In the genomic region with DNA sequence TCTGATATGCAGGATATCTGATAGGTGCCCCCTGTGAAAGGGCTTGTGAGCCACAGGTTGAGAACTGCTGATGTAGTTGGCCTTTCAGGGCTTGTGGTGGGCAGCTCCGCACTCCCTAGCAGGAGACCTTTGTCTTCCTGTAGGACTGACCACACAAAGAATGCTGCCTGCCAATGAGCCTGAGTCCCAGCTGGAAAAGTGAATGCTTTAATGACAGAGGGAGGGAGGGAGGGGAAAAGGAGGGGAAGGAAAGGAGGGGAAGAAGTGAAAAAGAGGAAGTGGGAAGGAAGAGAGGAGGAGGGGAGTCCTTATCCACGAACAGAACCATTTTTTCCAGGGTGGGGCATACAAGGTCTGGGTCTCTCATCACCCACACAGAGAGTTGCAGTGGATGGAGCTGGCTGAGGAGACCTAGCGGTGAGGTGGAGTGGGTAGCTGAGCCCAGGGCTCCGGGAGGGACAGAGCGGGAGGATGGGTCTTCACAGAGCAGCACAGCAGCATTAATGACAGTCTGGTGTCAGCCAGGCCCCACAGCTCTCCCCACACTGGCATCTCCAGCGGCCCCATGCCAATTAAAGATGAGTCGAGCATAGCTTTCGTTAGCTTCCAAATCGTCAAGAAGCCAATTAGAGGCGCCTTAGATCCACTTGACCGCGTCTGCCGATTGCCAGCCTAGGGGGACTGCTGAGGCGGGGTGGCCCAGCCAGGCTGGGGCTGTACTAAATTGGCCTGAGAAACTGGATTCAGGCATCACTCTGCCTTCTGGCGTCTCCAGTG, we compare ENCODE assay signal across 16 mouse cellular contexts. TPM values are rescaled to one million over a fixed set of nuclear protein-coding genes. Genes with fewer than 3 reads are reported as not detected.
DNase-seq lines count a peak whose midpoint lies in the region; ATAC-seq lines count a peak whose summit lies in the region.
"Had no signal": no experiment of that assay in that cellular context is flagged by ENCODE, and none has a peak within 500 bp of the region (broad histone marks: within the 10 kb centered on the region; RNA-seq: fewer than 3 reads in every experiment).

No protein-coding gene starts in this region.

- ATAC-seq in forebrain, embryonic 12.5 days (ENCODE audit: low FRiP score), result peak; percentile 79
- ATAC-seq in hindbrain, embryonic 15.5 days (ENCODE audit: low FRiP score, low read depth), result peak; percentile 54; the same call in 1 of the 2 replicates
- ATAC-seq in neural tube, embryonic 14.5 days (ENCODE audit: low read depth), result no peak
- no peak for ATAC-seq in intestine, embryonic 16.5 days
- no peak for ATAC-seq in inflammation-experienced regulatory T-cells, adult 6 months

- H3K27ac ChIP-seq in forebrain, embryonic 12.5 days, result peak overlapping the region; percentile 65
- no peak overlapping the region for H3K27ac ChIP-seq in hindbrain, embryonic 15.5 days (replicated peaks)
- H3K27ac ChIP-seq in neural tube, embryonic 14.5 days (ENCODE audit: low read depth, low read length), result no peak overlapping the region
- no peak overlapping the region for H3K27ac ChIP-seq in intestine, embryonic 16.5 days (ENCODE audit: low read length)
- H3K27ac ChIP-seq: heart, adult 2 months; kidney, postnatal 0 days had no signal

- peak overlapping the region; percentile 44 for H3K4me2 ChIP-seq in forebrain, embryonic 12.5 days
- H3K4me2 ChIP-seq in hindbrain, embryonic 15.5 days, result peak overlapping the region; percentile 28
- 0 out of 2 replicates have a peak overlapping the region, but pooled peaks have one; percentile 12 for H3K4me2 ChIP-seq in neural tube, embryonic 14.5 days (ENCODE audit: low read depth, low read length)
- no peak overlapping the region for H3K4me2 ChIP-seq in intestine, embryonic 16.5 days (ENCODE audit: low read depth, low read length)
- H3K4me2 ChIP-seq: liver, embryonic 11.5 days had no signal

- no peaks in the 10 kb centered on the region for H3K9me3 ChIP-seq in forebrain, embryonic 12.5 days
- no peaks in the 10 kb centered on the region for H3K9me3 ChIP-seq in hindbrain, embryonic 15.5 days
- H3K9me3 ChIP-seq in neural tube, embryonic 14.5 days (ENCODE audit: control insufficient read depth, low read length), result no peaks in the 10 kb centered on the region
- H3K9me3 ChIP-seq in intestine, embryonic 16.5 days (ENCODE audit: control insufficient read depth, low read length), result no peaks in the 10 kb centered on the region

- H3K36me3 ChIP-seq in forebrain, embryonic 12.5 days (replicated peaks), result no peaks in the 10 kb centered on the region
- H3K36me3 ChIP-seq in hindbrain, embryonic 15.5 days, result no peaks in the 10 kb centered on the region
- H3K36me3 ChIP-seq in neural tube, embryonic 14.5 days (ENCODE audit: control insufficient read depth, insufficient read depth, low read length), result no peaks in the 10 kb centered on the region
- H3K36me3 ChIP-seq in intestine, embryonic 16.5 days (ENCODE audit: control insufficient read depth, insufficient read depth, low read length), result no peaks in the 10 kb centered on the region

- 10% methylated on average over 15 of the region's 15 CpGs for WGBS in forebrain, embryonic 12.5 days
- WGBS in hindbrain, embryonic 15.5 days, result 24% methylated on average over 15 of the region's 15 CpGs
- WGBS in neural tube, embryonic 14.5 days, result 18% methylated on average over 15 of the region's 15 CpGs
- 47% methylated on average over 15 of the region's 15 CpGs for WGBS in intestine, embryonic 16.5 days

- DNase-seq in embryo, embryonic 10 days (ENCODE audit: low spot score), result peak; percentile 24
- DNase-seq in embryo, embryonic 10.5 days (ENCODE audit: low spot score), result no peak
- no peak for DNase-seq in liver
- DNase-seq: heart, adult 2 months; heart, postnatal 4 days; lung, postnatal 14 days had no signal

- no peak overlapping the region for H3K4me3 ChIP-seq in forebrain, embryonic 12.5 days (replicated peaks)
- no peak overlapping the region for H3K4me3 ChIP-seq in hindbrain, embryonic 15.5 days
- no peak overlapping the region for H3K4me3 ChIP-seq in neural tube, embryonic 14.5 days (ENCODE audit: low read depth, low read length)
- H3K4me3 ChIP-seq in intestine, embryonic 16.5 days (ENCODE audit: low read length), result no peak overlapping the region
- H3K4me3 ChIP-seq: heart, adult 2 months had no signal

- no peaks in the 10 kb centered on the region; the same call in 1 of the 2 replicates for H3K27me3 ChIP-seq in forebrain, embryonic 12.5 days
- H3K27me3 ChIP-seq in hindbrain, embryonic 15.5 days, result no peaks in the 10 kb centered on the region
- H3K27me3 ChIP-seq in neural tube, embryonic 14.5 days (ENCODE audit: control insufficient read depth, insufficient read depth, low read length), result no peaks in the 10 kb centered on the region
- no peaks in the 10 kb centered on the region for H3K27me3 ChIP-seq in intestine, embryonic 16.5 days (replicated peaks; ENCODE audit: control insufficient read depth, insufficient read depth, low read length)

- H3K9ac ChIP-seq in forebrain, embryonic 12.5 days, result peak overlapping the region; percentile 36; the same call in 1 of the 2 replicates
- no peak overlapping the region for H3K9ac ChIP-seq in hindbrain, embryonic 15.5 days
- no peak overlapping the region for H3K9ac ChIP-seq in neural tube, embryonic 14.5 days (replicated peaks; ENCODE audit: low read depth, low read length)
- H3K9ac ChIP-seq in intestine, embryonic 16.5 days (ENCODE audit: low read depth, low read length), result no peak overlapping the region

- peaks cover 16% of the 10 kb centered on the region for H3K4me1 ChIP-seq in forebrain, embryonic 12.5 days
- peaks cover 12% of the 10 kb centered on the region for H3K4me1 ChIP-seq in hindbrain, embryonic 15.5 days (replicated peaks)
- H3K4me1 ChIP-seq in neural tube, embryonic 14.5 days (ENCODE audit: control insufficient read depth, insufficient read depth, low read length), result no peaks in the 10 kb centered on the region
- no peaks in the 10 kb centered on the region for H3K4me1 ChIP-seq in intestine, embryonic 16.5 days (ENCODE audit: control insufficient read depth, insufficient read depth, low read length)

RNA-seq across cellular contexts. Expression of a gene that starts 33.8 kb away (rescaled TPM):
- 72.5 and 75.8 TPM in 2 replicates for polyA plus RNA-seq in forebrain, embryonic 12.5 days (2016; fragmentation: Nextera tagmentation; extraction: Ambion mirVana)
- 67.4 and 71.0 TPM in 2 replicates for polyA plus RNA-seq in hindbrain, embryonic 15.5 days (2015; fragmentation: Nextera tagmentation; extraction: Ambion mirVana)
- polyA plus RNA-seq in neural tube, embryonic 14.5 days (2014; fragmentation: Nextera tagmentation; extraction: Ambion mirVana), result 71.1 TPM in 2 replicates
- 67.6 and 80.3 TPM in 2 replicates for polyA plus RNA-seq in intestine, embryonic 16.5 days (2015; fragmentation: Nextera tagmentation; extraction: Ambion mirVana)
- polyA plus RNA-seq in inflammation-experienced regulatory T-cells, adult 6 months (2017; shearing (Covaris generic)), result 10 to 100 TPM; 48.7 to 56.0 (median 50.0) TPM

RNA-seq across cellular contexts. Expression of a gene that starts 34.3 kb away (rescaled TPM):
- 0.76 TPM in 1 of 2 replicates, not detected in the other for polyA plus RNA-seq in forebrain, embryonic 12.5 days (2016; fragmentation: Nextera tagmentation; extraction: Ambion mirVana)
- polyA plus RNA-seq in hindbrain, embryonic 15.5 days (2015; fragmentation: Nextera tagmentation; extraction: Ambion mirVana), result not detected in 2 replicates
- polyA plus RNA-seq in neural tube, embryonic 14.5 days (2014; fragmentation: Nextera tagmentation; extraction: Ambion mirVana), result not detected in 2 replicates
- not detected in 2 replicates for polyA plus RNA-seq in intestine, embryonic 16.5 days (2015; fragmentation: Nextera tagmentation; extraction: Ambion mirVana)
- not detected for polyA plus RNA-seq in inflammation-experienced regulatory T-cells, adult 6 months (2017; shearing (Covaris generic))
- polyA plus RNA-seq: cortical plate, adult 2 months; frontal cortex, adult 2 months; heart, adult 2 months; kidney, postnatal 0 days; liver, embryonic 11.5 days; thymus, postnatal 0 days had no signal

RNA-seq across cellular contexts. Expression of a gene that starts 40.8 kb away (rescaled TPM):
- polyA plus RNA-seq in forebrain, embryonic 12.5 days (2016; fragmentation: Nextera tagmentation; extraction: Ambion mirVana), result 0.54 and 0.85 TPM in 2 replicates
- polyA plus RNA-seq in hindbrain, embryonic 15.5 days (2015; fragmentation: Nextera tagmentation; extraction: Ambion mirVana), result 0.12 and 0.18 TPM in 2 replicates
- polyA plus RNA-seq in neural tube, embryonic 14.5 days (2014; fragmentation: Nextera tagmentation; extraction: Ambion mirVana), result 0.23 TPM in 1 of 2 replicates, not detected in the other
- polyA plus RNA-seq in intestine, embryonic 16.5 days (2015; fragmentation: Nextera tagmentation; extraction: Ambion mirVana), result 120 and 151 TPM in 2 replicates
- polyA plus RNA-seq in inflammation-experienced regulatory T-cells, adult 6 months (2017; shearing (Covaris generic)), result under 1 TPM in 1 of 3 experiments, not detected in 2; 0.12 TPM

RNA-seq across cellular contexts. Expression of a gene that starts 47.2 kb away (rescaled TPM):
- 0.81 and 0.88 TPM in 2 replicates for polyA plus RNA-seq in forebrain, embryonic 12.5 days (2016; fragmentation: Nextera tagmentation; extraction: Ambion mirVana)
- polyA plus RNA-seq in hindbrain, embryonic 15.5 days (2015; fragmentation: Nextera tagmentation; extraction: Ambion mirVana), result 2.8 and 3.9 TPM in 2 replicates
- 4.7 and 5.1 TPM in 2 replicates for polyA plus RNA-seq in neural tube, embryonic 14.5 days (2014; fragmentation: Nextera tagmentation; extraction: Ambion mirVana)
- polyA plus RNA-seq in intestine, embryonic 16.5 days (2015; fragmentation: Nextera tagmentation; extraction: Ambion mirVana), result 0.16 and 0.17 TPM in 2 replicates
- not detected for polyA plus RNA-seq in inflammation-experienced regulatory T-cells, adult 6 months (2017; shearing (Covaris generic))

Comparison
In these comparisons a context has a peak if more than half of its experiments do, and no peak if none do; other contexts are left out.
1. ATAC-seq: peak in forebrain, embryonic 12.5 days (single experiment) and hindbrain, embryonic 15.5 days (single experiment); none in neural tube, embryonic 14.5 days (single experiment), intestine, embryonic 16.5 days (single experiment) and inflammation-experienced regulatory T-cells, adult 6 months (single experiment).
2. RNA of a gene that starts 40.8 kb away (polyA plus RNA-seq): 120 to 151 TPM in intestine, embryonic 16.5 days; 0.54 to 0.85 TPM in forebrain, embryonic 12.5 days, 0.23 TPM in neural tube, embryonic 14.5 days, 0.12 to 0.18 TPM in hindbrain, embryonic 15.5 days and 0.12 TPM in inflammation-experienced regulatory T-cells, adult 6 months; every median in the first group is over 10 times any median in the second.